Mouse (Mus musculus): ENCODE data around the gene Nipal3. TPM values are rescaled to one million over a fixed set of nuclear protein-coding genes. Genes with fewer than 3 reads are reported as not detected.

Gene Nipal3
- total RNA-seq, 2 experiments from 2014 or later: 36.9 to 42.6 TPM

DNA sequence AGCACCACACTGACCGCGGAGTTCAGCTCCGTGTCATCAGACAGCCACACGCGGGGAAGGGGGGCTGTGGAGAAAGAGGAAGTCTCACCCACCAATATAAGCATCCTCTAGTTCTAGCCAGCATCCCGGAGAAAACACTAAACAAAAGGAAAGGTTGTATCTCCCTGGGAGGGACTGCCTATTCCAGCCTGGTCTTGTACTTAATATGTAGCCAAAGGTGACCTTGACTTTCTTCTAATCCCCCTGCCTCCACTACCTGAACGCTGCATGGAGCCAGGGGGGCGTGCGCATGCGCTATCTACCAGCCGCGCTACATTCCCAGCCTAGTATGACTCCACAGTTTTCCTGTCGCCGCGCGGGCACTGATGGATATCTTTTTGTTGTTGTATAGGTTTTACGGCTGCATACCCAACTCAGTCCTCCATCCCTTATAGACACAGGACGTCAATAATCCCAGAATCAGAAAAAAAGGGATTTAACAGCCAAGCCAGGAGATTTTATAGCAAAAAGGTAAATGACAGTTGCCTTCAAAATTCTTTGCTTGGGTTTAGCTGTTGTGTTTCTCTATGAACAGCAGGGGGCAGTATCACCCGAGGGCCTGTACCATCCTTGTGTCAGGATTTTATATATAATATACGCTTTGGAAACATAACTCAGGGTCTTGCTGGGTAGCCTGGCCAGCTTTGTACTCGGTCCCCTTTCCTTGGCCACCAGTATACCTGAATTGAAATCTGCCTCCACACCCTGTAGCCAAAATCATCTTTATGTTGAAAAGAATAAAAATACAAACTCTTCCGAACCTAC is 12.9 kb upstream of the Nipal3 start:
- intact Hi-C loops (cut with DNase I): loop anchor here (1.0 kb wide), 1 partner anchor 160 kb away; no protein-coding TSS in a partner anchor
- peak in 1 of 2 experiments; percentile 23 for DNase-seq

DNA sequence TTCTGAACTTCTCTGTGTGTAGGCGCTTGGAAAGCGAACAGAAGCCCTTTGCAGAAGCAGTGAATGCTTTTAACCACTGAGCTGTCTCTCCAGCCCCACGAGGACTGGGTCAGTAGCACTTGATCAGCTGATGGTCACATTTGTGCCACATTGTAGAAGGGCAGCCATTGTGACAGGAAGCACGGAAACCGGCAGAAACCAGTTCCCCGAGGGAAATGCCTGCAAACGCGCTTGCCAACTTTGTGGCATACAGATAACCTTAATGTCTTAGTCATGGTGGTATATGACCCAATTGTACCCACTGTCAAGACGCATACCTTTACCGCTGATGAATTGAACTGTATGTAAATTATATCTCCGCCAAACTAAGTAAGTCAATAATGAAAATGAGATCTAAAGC is 11.0 kb upstream of the Nipal3 start:
- intact Hi-C loops (cut with DNase I): no loop called here
- DNase-seq: no peak

DNA sequence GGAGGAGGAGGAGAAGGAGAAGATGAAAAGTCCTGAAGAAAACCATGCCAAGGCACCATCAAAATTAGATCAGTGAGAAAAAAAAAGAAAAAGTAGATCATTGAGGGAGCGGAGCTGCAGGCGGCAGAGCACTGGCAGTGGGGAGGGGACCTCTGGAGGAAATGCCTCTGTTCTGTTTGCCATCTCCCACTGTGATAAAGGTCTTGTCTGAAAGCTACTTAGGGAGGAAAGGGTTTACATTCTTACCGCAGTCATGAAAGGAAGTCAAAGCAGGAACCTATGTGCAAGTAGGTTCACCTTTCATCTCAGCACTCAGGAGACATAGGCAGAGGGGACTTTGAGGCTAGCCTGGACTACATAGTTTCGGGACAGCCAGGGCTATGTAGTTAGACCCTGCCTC is 6.7 kb upstream of the Nipal3 start:
- DNase-seq: no peak

GRCm38 (mm10) chr4:135499831-135500230 is 5.0 kb upstream of the Nipal3 start:
- DNase-seq: no peak
- intact Hi-C loops (cut with DNase I): no loop called here

More for the DNA sequence above, 6.7 kb upstream of the Nipal3 start:
- intact Hi-C loops (cut with DNase I): no loop called here

DNA sequence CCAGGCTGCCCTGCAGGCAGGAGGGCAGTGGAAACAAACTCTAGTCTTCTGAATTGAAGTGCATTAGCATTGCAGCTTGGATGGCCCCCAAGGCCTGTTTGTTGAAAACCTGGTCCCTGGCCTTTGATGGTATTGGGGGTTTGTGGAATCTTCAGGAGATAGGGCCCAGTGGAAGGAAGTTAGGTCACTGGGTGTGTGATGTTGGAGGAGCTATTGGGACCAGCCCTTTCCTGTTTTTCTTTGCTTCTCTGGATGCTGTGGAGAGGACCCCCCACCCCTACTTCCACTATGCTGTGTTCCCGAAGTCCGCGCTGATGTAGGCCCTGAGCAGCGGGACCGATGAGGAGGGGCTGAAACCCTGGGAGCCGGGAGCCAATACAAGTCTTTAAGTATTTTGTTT is 3.3 kb upstream of the Nipal3 start:
- no peak for DNase-seq
- intact Hi-C loops (cut with DNase I): no loop called here

DNA sequence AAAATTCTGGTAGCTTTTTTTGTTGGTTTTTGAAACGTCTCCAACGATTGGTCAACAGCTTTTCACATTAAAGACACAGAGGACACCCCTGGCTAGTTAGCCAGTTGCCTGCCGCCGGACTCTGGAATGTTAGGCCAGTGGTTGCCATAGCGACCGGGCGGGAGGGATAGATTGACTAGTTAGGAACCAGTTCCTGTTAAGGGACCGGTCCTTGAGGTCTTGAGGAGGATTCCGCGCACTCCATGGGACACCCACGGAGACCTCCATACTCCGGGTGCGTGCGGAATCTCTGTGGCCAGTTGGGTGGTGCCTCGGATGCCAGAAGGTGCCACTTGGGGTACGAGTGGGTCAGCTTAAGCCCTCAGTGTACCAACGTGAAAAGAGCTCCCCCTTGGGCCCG is 972 bp upstream of the Nipal3 start:
- intact Hi-C loops (cut with DNase I): loop anchor here (2.0 kb wide), 1 partner anchor 63 kb away; the partner anchor contains the start of gene Rcan3
- peak in 1 of 2 experiments; percentile 26 for DNase-seq

- intact Hi-C loops (cut with DNase I): loop anchor here (2.0 kb wide), 1 partner anchor 63 kb away; the partner anchor contains the start of gene Rcan3
- no peak for DNase-seq
These were observed 556 bp upstream of the Nipal3 start for GRCm38 (mm10) chr4:135495397-135495791.

DNA sequence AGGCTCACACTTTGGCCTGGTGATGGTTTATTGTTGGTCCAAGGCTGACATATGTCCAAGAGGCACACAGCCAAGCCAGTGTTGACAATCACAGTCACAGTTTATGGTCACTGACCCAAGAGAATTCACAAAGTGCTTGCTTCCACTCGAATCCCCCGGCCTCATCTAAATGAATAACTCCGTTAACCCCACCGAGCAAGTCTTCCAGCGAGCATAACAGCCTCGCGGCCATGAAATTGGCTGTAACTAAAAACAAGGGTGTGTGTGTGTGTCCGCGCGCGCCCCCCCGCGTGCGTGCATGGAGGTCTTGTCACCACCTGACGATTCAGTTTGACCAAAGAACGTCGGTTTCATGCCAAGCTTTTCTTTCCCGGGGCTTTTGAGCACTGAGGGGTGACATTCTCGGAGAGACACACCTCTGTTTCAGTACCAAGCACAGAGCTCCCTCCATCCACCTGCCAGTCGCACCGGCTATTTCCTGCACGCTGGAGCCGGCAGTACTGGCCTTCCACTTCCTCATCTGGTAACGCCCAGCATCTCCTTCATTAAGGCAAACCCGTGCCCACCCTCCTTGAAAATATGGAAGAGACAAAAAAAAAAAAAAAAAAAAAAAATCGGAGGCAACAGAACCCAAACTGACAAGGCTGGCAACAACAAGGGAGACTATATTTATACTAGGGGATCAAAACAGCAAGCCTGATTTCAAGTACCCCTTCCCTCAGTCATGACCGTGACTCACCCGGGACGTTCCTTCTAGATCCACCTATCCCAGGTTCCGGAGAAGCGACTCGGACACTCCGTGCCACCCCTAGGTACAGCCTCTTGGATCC is 932 bp downstream of the Nipal3 start:
- DNase-seq: peak; percentile 47 to 60
- intact Hi-C loops (cut with DNase I): loop anchor here (2.0 to 5.0 kb wide), 2 partner anchors 61 to 112 kb away; partner anchors contain the start of gene Rcan3

GRCm38 (mm10) chr4:135493271-135493670 is 1.6 kb downstream of the Nipal3 start:
- intact Hi-C loops (cut with DNase I): loop anchor here (5.0 kb wide), 1 partner anchor 111 kb away; no protein-coding TSS in a partner anchor
- DNase-seq: no peak

DNA sequence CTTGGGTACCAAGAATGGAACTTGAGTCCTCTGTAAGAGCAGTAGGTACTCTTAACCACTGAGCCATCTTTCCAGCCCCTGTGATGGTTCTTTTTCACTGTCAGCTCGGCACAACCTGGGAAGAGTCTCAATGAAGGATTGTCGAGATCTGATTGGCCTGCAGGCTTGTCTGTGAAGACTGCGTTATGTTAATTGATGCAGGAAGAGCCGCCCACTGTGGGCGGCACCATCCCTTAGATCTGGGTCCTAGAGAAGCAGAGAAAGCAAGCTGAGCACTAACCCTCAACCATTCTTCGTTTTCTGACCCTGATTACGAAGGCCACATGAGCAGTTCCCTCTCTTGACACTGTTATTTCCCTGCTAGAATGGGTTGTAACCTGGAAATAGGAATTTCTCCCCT is 5.6 kb downstream of the Nipal3 start:
- DNase-seq: no peak
- intact Hi-C loops (cut with DNase I): no loop called here

- no peak for DNase-seq
- intact Hi-C loops (cut with DNase I): no loop called here
These were observed 8.5 kb downstream of the Nipal3 start for GRCm38 (mm10) chr4:135486352-135486751.

GRCm38 (mm10) chr4:135485086-135485485 is 9.8 kb downstream of the Nipal3 start:
- intact Hi-C loops (cut with DNase I): no loop called here
- DNase-seq: no peak

- DNase-seq: no peak
- intact Hi-C loops (cut with DNase I): no loop called here
These were observed 14.5 kb downstream of the Nipal3 start for GRCm38 (mm10) chr4:135480370-135480769.

DNA sequence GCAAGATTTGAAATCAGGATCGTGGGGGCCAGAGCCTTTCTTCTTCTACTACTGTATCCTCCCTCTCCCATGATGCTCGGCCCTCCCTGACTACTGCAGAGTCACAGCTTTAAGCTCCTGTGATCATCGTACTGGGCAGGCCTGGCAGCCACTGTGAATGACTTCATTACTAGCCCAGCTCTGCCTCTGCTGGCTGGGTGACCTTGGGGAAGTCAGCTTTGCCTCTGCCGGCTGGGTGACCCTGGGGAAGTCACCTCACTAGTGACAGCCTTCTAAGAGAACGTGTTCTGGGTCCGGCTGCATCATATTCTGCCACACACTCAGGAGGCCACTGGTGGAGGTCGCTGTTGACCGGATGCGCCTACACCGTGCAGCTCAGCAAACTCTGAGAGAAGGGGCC is 17.0 kb downstream of the Nipal3 start:
- intact Hi-C loops (cut with DNase I): no loop called here
- DNase-seq: no peak

DNA sequence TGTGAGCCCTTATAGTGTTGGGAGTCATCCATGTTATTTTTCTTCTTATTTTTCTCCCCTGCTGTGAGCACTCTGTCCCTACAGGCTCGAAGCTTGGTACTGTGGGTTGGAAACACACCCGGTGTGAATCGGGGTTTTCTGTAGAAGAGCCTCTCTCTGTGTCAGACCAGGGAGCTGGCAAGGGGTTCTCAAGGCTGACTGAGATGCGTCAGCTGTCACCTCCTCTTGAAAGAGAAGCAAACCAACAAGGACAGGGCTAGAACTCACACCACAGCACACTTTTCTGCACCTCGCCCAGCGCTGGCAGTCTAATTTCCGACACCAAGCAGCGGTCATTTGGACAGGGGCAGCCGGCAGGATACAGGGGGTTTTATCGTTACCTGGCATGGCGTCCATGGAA is 31.4 kb downstream of the Nipal3 start:
- DNase-seq: no peak
- intact Hi-C loops (cut with DNase I): no loop called here

DNA sequence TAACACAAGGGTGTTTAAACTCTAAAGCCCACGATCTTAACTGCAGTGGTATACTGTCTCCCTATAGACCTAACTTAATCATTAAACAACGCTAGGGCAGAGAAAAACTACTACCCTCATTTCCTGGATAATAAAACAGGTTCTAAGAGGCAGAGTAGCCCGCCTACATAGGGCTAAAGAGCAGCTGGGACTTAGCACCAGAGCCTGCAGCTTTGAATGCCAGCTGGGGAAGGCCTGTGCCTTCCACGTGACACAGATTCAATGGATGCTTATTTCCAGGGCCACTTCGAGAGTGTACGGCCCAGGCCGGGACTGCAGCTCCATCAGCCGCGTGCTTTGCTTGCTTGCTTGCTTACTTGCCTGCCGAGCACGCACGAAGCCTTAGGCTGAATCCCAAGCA is 41.3 kb downstream of the Nipal3 start:
- no peak for DNase-seq

DNA sequence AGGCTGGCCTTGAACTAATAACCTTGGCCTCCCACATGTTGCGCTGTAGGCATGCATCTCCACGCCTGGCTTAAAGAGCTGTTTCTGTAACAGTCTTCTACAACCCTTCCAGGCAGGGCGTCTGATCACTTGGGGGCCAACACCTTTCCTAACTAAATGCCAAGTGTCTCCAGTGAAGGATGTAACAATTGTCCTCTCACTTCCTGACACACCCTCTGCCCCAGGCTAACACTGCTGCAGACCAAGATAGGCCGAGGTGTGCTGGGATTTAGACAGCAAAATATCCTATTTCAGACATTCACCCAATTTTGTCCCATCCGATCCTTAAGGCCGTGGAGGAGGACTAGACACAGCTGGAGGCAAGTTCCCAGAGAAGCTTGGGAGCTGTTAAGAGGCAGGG is 41.7 kb downstream of the Nipal3 start:
- intact Hi-C loops (cut with DNase I): no loop called here

More for the DNA sequence above, 41.3 kb downstream of the Nipal3 start:
- intact Hi-C loops (cut with DNase I): no loop called here

DNA sequence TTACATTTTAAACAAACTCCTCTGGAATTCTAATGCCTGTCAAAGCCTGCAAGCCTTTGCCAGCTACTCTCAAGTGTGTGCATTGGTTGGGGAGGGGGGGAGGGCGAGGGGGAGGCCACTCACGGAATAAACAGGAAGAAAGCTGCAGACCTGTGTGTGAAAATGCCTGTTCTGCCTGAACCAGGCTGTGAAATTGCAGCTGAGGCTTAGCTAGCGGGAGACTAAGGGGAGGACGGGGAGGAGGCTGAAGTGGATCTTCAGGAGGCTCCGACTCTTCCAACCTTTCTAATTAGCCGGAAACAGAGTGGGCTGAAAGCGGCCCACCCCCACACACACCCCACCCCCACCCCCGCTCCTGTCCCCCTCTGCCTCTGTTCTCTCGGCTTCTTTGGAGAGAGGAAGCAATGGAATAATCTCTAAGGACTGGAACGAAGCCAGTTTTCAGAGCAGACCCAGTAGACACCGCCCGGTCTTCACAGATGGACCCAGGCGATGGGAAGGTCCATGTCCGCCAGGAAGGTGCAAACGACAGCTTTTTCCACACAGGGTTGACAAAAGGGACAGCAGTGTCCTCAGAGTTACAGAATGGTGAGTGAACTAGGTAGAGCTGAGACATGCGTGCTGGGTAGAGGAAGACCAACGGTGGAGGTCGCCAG is 43.4 kb downstream of the Nipal3 start:
- intact Hi-C loops (cut with DNase I): no loop called here
- DNase-seq: no peak

More for the DNA sequence above, 41.7 kb downstream of the Nipal3 start:
- DNase-seq: no peak

- no peak for DNase-seq
- intact Hi-C loops (cut with DNase I): loop anchor here (5.0 kb wide), 1 partner anchor 225 kb away; no protein-coding TSS in a partner anchor
These were observed 52.4 kb downstream of the Nipal3 start for GRCm38 (mm10) chr4:135442473-135442872.

GRCm38 (mm10) chr4:135439904-135440522 is 54.8 kb downstream of the Nipal3 start:
- DNase-seq: peak in 1 of 2 experiments; percentile 31
- intact Hi-C loops (cut with DNase I): loop anchor here (5.0 kb wide), 1 partner anchor 227 kb away; no protein-coding TSS in a partner anchor

All from heart, postnatal 36 days (tissue).